21 mouse cellular contexts compared by ENCODE assay signal in the genomic region with DNA sequence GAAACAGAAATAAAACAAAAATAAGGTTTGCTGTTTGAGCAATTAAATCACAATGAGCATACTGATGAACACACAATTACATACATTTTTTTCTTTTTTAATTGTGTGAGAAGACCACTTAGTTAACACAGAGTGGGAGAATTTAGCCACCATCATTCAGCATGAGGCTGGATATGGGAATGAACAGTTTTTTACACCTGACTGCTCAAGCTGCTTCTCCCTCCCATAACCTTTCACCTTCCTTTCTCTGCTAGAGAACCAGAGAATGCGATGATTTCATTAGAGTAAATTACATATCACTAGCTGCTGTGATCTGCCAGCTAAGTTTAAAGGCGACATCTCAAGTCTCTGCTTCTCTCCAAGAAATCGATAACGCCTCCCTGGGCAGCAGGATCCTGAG.
"Had no signal": no experiment of that assay in that cellular context is flagged by ENCODE, and none has a peak within 500 bp of the region (broad histone marks: within the 10 kb centered on the region; RNA-seq: fewer than 3 reads in every experiment).

No protein-coding gene starts in this region.

- H3K9me3 ChIP-seq: limb, embryonic 12.5 days; limb, embryonic 15.5 days; midbrain, embryonic 10.5 days; midbrain, embryonic 13.5 days; neural tube, embryonic 13.5 days had no signal

- H3K9ac ChIP-seq: limb, embryonic 12.5 days; limb, embryonic 15.5 days; liver, embryonic 14.5 days; liver, postnatal 0 days; lung, embryonic 14.5 days; midbrain, embryonic 13.5 days; neural tube, embryonic 13.5 days had no signal

- H3K36me3 ChIP-seq: limb, embryonic 12.5 days; limb, embryonic 15.5 days; midbrain, embryonic 10.5 days; midbrain, embryonic 13.5 days; neural tube, embryonic 13.5 days had no signal

- H3K4me1 ChIP-seq: limb, embryonic 12.5 days; limb, embryonic 15.5 days; megakaryocyte, embryonic 14.5 days; midbrain, embryonic 13.5 days; neural tube, embryonic 13.5 days had no signal

- H3K4me3 ChIP-seq: limb, embryonic 12.5 days; limb, embryonic 15.5 days; midbrain, embryonic 10.5 days; midbrain, embryonic 13.5 days; myocyte; neural tube, embryonic 13.5 days had no signal

- DNase-seq: kidney, adult 9 months; kidney, postnatal 36 days; left cerebral cortex, postnatal 4 days; liver, postnatal 0 days; lung, embryonic 14.5 days; right cerebral cortex, adult 18-20 months; right cerebral cortex, postnatal 14 days; thymus, adult 18-20 months; thymus, postnatal 36 days had no signal

- H3K27me3 ChIP-seq: limb, embryonic 12.5 days; limb, embryonic 15.5 days; megakaryocyte, embryonic 14.5 days; midbrain, embryonic 13.5 days; neural tube, embryonic 13.5 days had no signal

- ATAC-seq: intestine, postnatal 0 days; liver, postnatal 0 days; lung, postnatal 0 days; midbrain, embryonic 16.5 days had no signal

- H3K27ac ChIP-seq: limb, embryonic 12.5 days; limb, embryonic 15.5 days; liver, embryonic 14.5 days; midbrain, embryonic 10.5 days; midbrain, embryonic 13.5 days; neural tube, embryonic 13.5 days had no signal

- H3K4me2 ChIP-seq: limb, embryonic 12.5 days; limb, embryonic 15.5 days; liver, embryonic 11.5 days; lung, embryonic 14.5 days; midbrain, embryonic 13.5 days; neural tube, embryonic 13.5 days had no signal
